Mouse (Mus musculus): ENCODE results near the gene Prss37.

GRCm38 (mm10) chr6:40493229-40493628 lies 26.1 kb downstream of the Prss37 start, which contains the start of gene Tas2r108:
- no peak for TF ChIP-seq CTCF (IDR thresholded peaks at IDR 0.05; ENCODE audit: low read depth)
- TF ChIP-seq EP300 (IDR thresholded peaks at IDR 0.05; ENCODE audit: low read depth): no peak

Measured in heart, postnatal 0 days (tissue).